Mouse (Mus musculus) MEL (cell line): Measurements from ENCODE around the gene Qrsl1. TPM values are rescaled to one million over a fixed set of nuclear protein-coding genes. Genes with fewer than 3 reads are reported as not detected.
A peak's percentile ranks its signal among the peaks of the same experiment; 100 is the strongest.

Experiments
- DNase-seq: peaks from one replicate; pipeline ENCODE4 v3.0.0; 2011; ENCODE audit warnings: low read depth, low spot score
- H3K27ac ChIP-seq: 2 replicates; pipeline ENCODE4 v1.5.1; 2012; ENCODE audit warnings: low read depth, mild to moderate bottlenecking, control low read depth, low read length, moderate library complexity; ENCODE audit not compliant: control insufficient read depth
- H3K27me3 ChIP-seq, 2 experiments: fragments of 150-350 bp in 1 of 2; sonication (generic) in 1 of 2; 2 replicates each; pipeline ENCODE4 v1.6.1; 2012; ENCODE audit warnings: low read length in 2 of 2, mild to moderate bottlenecking in 2 of 2, improper control_type of control experiment in 1 of 2, moderate library complexity in 1 of 2; ENCODE audit not compliant: insufficient read depth in 2 of 2, control insufficient read depth in 1 of 2
- H3K36me3 ChIP-seq, 2 experiments: 2 replicates each; pipeline ENCODE4 v1.6.1; 2012 to 2014; ENCODE audit warnings: low read length in 2 of 2, improper control_type of control experiment in 1 of 2, inconsistent platforms in 1 of 2, mild to moderate bottlenecking in 1 of 2; ENCODE audit not compliant: insufficient read depth in 2 of 2, control insufficient read depth in 1 of 2
- H3K4me1 ChIP-seq, 2 experiments: fragments of 150-350 bp in 1 of 2; sonication (generic) in 1 of 2; 2 replicates each; pipeline ENCODE4 v1.6.1; 2012; ENCODE audit warnings: low read length in 2 of 2, improper control_type of control experiment in 1 of 2, mild to moderate bottlenecking in 1 of 2; ENCODE audit not compliant: insufficient read depth in 2 of 2, control insufficient read depth in 1 of 2
- H3K4me3 ChIP-seq, 2 experiments: fragments of 150-350 bp in 1 of 2; sonication (generic) in 1 of 2; 2 replicates each; pipeline ENCODE4 v1.5.1; 2012; ENCODE audit warnings: low read depth in 2 of 2, low read length in 2 of 2, mild to moderate bottlenecking in 2 of 2, moderate library complexity in 2 of 2, control low read depth in 1 of 2, improper control_type of control experiment in 1 of 2; ENCODE audit not compliant: control insufficient read depth in 1 of 2, insufficient read depth in 1 of 2
- H3K79me2 ChIP-seq: 2 replicates; pipeline ENCODE4 v1.6.1; 2012; ENCODE audit warnings: mild to moderate bottlenecking, low read length, moderate library complexity; ENCODE audit not compliant: control insufficient read depth, poor library complexity, insufficient read depth
- H3K9ac ChIP-seq: 2 replicates; pipeline ENCODE4 v1.6.1; 2012; ENCODE audit warnings: low read depth, mild to moderate bottlenecking, control low read depth, low read length, moderate library complexity; ENCODE audit not compliant: control insufficient read depth, poor library complexity, severe bottlenecking
- H3K9me3 ChIP-seq: fragments of 150-350 bp; sonication (generic); replicated peaks from 2 replicates; pipeline ENCODE4 v1.6.1; 2012; ENCODE audit warnings: mild to moderate bottlenecking, low read length, improper control_type of control experiment, moderate library complexity; ENCODE audit not compliant: insufficient read depth
- BHLHE40 ChIP-seq: IDR thresholded peaks from 2 replicates; pipeline ENCODE4 v1.6.1; 2012; ENCODE audit warnings: low read depth, mild to moderate bottlenecking, inconsistent platforms, low read length, improper control_type of control experiment, borderline replicate concordance
- CTCF ChIP-seq, 3 experiments: IDR thresholded peaks in 2 of 3; conservative IDR thresholded peaks in 1 of 3; 2 replicates each; pipeline ENCODE4 v1.5.1; 2011 to 2012; ENCODE audit warnings: low read length in 3 of 3, low read depth in 2 of 3, mild to moderate bottlenecking in 2 of 3, improper control_type of control experiment in 1 of 3, inconsistent platforms in 1 of 3, mixed read lengths in 1 of 3, moderate library complexity in 1 of 3; ENCODE audit not compliant: control insufficient read depth in 1 of 3, insufficient read depth in 1 of 3, poor library complexity in 1 of 3, severe bottlenecking in 1 of 3
- GABPA ChIP-seq: IDR thresholded peaks from 2 replicates; pipeline ENCODE4 v1.6.1; 2012; ENCODE audit warnings: low read depth, mild to moderate bottlenecking, inconsistent platforms, low read length, improper control_type of control experiment, moderate library complexity
- MAFK ChIP-seq: IDR thresholded peaks from 2 replicates; pipeline ENCODE4 v1.6.1; 2011; ENCODE audit warnings: low read depth, mild to moderate bottlenecking, low read length, improper control_type of control experiment, borderline replicate concordance
- MAX ChIP-seq: IDR thresholded peaks from 2 replicates; pipeline ENCODE4 v1.6.1; 2011; ENCODE audit warnings: low read length, improper control_type of control experiment
- MEF2A ChIP-seq: IDR thresholded peaks from 2 replicates; pipeline ENCODE4 v1.6.1; 2014; ENCODE audit warnings: low read depth, mild to moderate bottlenecking, inconsistent platforms, low read length, improper control_type of control experiment; ENCODE audit not compliant: poor library complexity, insufficient replicate concordance, severe bottlenecking; ENCODE audit errors: extremely low read depth
- NELFE ChIP-seq: IDR thresholded peaks from 2 replicates; pipeline ENCODE4 v1.6.1; 2011; ENCODE audit warnings: low read depth, low read length, improper control_type of control experiment
- SIN3A ChIP-seq: IDR thresholded peaks from 2 replicates; pipeline ENCODE4 v1.6.1; 2012; ENCODE audit warnings: low read length, improper control_type of control experiment, inconsistent platforms
- TAL1 ChIP-seq: IDR thresholded peaks from 2 replicates; pipeline ENCODE4 v1.6.1; 2012; ENCODE audit warnings: mild to moderate bottlenecking, inconsistent platforms, low read length, moderate library complexity, mixed read lengths
- TBP ChIP-seq: IDR thresholded peaks from 2 replicates; pipeline ENCODE4 v1.8.0; 2011; ENCODE audit warnings: low read depth, low read length, improper control_type of control experiment
- TCF12 ChIP-seq: IDR thresholded peaks from 2 replicates; pipeline ENCODE4 v1.6.1; 2014; ENCODE audit warnings: low read depth, mild to moderate bottlenecking, inconsistent platforms, low read length, improper control_type of control experiment, moderate library complexity
- USF1 ChIP-seq: IDR thresholded peaks from 2 replicates; pipeline ENCODE4 v1.6.1; 2014; ENCODE audit warnings: low read depth, mild to moderate bottlenecking, inconsistent platforms, low read length, improper control_type of control experiment, moderate library complexity
- ZC3H11A ChIP-seq: IDR thresholded peaks from 2 replicates; pipeline ENCODE4 v1.6.1; 2012; ENCODE audit warnings: low read depth, mild to moderate bottlenecking, inconsistent platforms, low read length, improper control_type of control experiment
- ZMIZ1 ChIP-seq: IDR thresholded peaks from 2 replicates; pipeline ENCODE4 v1.6.1; 2012; ENCODE audit warnings: low read depth, mild to moderate bottlenecking, inconsistent platforms, low read length, improper control_type of control experiment, moderate library complexity
- ZNF384 ChIP-seq: IDR thresholded peaks from 2 replicates; pipeline ENCODE4 v1.6.1; 2012; ENCODE audit warnings: low read depth, mild to moderate bottlenecking, inconsistent platforms, low read length, improper control_type of control experiment
- polyA plus RNA-seq, 2 experiments: library from polyadenylated mRNA; stranded (reverse) in 1 of 2; unstranded in 1 of 2; fragments of >175 nt in 1 of 2; fragments of >200 nt in 1 of 2; gene quantifications; 2 replicates each; pipeline versions ENCODE4 v1.2.1 to v1.2.4; 2012; ENCODE audit warnings: low replicate concordance in 2 of 2, low read depth in 1 of 2; ENCODE audit not compliant: insufficient read length in 2 of 2, insufficient read depth in 1 of 2, missing spikeins in 1 of 2
- total RNA-seq: library from RNA; depleted of rRNA; stranded (reverse); fragments of 300-350 nt; gene quantifications from 2 replicates; pipeline ENCODE4 v1.2.3, GENCODE M21; 2012

The Qrsl1 gene
- total and polyA plus RNA-seq, 3 experiments, result 19.1 to 19.5 TPM; not detected in 1

GRCm38 (mm10) chr10:43849478-43849877, 52.1 kb downstream of the Qrsl1 start:
- H3K36me3 ChIP-seq, result peaks cover 0 to 7% of the 10 kb centered on the region in 2 experiments; a peak in 2 of 4 replicates
- H3K9ac ChIP-seq, result no peak overlapping the region
- H3K79me2 ChIP-seq, result no peaks in the 10 kb centered on the region
- peaks cover 3 to 9% of the 10 kb centered on the region in 2 experiments; a peak in 3 of 4 replicates for H3K4me1 ChIP-seq
- no peak for TF ChIP-seq SIN3A
- no peak for TF ChIP-seq MAX
- no peak for TF ChIP-seq ZC3H11A
- peak; percentile 44 for TF ChIP-seq USF1
- H3K4me3 ChIP-seq, result no peak overlapping the region
- no peak for DNase-seq
- no peak overlapping the region for H3K27ac ChIP-seq
- no peaks in the 10 kb centered on the region for H3K9me3 ChIP-seq
- H3K27me3 ChIP-seq, result no peaks in the 10 kb centered on the region

DNA sequence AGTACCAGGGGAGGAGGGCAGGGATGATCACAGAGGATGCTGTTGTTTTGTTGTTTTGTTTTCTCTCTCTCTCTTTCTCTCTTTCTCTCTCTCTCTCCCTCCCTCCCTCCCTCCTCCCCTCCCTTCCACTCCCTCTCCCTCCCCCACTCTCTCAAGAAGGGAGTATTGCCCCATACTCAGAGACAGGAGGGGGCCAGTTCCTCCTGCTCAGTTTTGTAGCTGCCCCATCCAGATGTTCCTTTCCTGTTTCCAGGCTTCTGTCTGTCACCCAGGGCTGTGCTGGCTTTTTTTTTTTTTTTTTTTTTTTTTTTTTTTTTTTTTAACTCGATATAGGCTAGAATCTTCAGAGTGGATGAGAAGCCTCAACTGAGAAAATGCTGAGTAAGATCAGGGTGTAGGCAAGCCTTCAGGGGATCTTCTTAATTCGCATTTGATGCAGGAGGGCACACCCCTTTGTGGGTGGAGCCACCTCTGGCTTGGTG, 55.4 kb downstream of the Qrsl1 start:
- Histone ChIP-seq H3K79me2 (no peaks in the 10 kb centered on the region), H3K27ac (no peak overlapping the region), H3K27me3 (no peaks in the 10 kb centered on the region), H3K36me3 (peaks cover 0 to 2% of the 10 kb centered on the region in 2 experiments; a peak in 2 of 4 replicates), H3K9me3 (no peaks in the 10 kb centered on the region)
- no peak for DNase-seq
- TF ChIP-seq ZNF384, result peak; percentile 64; the same call in 1 of the 2 replicates
- TF ChIP-seq TAL1, result no peak
- TF ChIP-seq, all 39 proteins: peak for 1
- Histone ChIP-seq H3K9ac (no peak overlapping the region), H3K4me3 (no peak overlapping the region), H3K4me1 (peaks cover 0 to 6% of the 10 kb centered on the region in 2 experiments; a peak in 3 of 4 replicates)

DNA sequence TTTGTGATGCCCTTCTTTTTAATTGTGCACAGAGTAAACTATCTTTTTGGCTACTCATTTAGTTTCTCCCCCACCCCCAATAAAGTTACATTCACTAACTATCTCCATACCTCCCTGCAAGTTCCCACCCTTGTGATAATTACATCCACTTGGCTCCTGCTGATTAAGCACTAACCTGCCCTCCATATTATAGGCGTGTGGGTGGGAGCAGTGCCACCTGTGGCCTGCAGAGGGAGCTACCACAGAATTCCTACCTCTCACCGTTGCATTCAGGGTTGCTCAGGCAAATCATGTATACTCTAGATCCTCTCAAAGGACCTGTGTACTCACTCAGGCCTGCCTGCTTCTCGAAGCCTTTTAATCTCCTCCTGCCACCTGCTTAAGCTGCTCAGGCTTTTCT, 56.1 kb downstream of the Qrsl1 start:
- TF ChIP-seq CTCF (IDR thresholded peaks at IDR 0.05 in 2 of 3, conservative IDR thresholded peaks at IDR 0.05 in 1 of 3; ENCODE audit: control insufficient read depth in 1 of 3, insufficient read depth in 1 of 3, low read depth in 2 of 3, low read length in 3 of 3, poor library complexity in 1 of 3, severe bottlenecking in 1 of 3), result peak; percentile 43 to 61 (median 54)
- TF ChIP-seq MEF2A, result no peak
- no peak for TF ChIP-seq ZC3H11A
- H3K9me3 ChIP-seq, result no peaks in the 10 kb centered on the region
- DNase-seq, result peak; percentile 18
- peaks cover 0 to 2% of the 10 kb centered on the region in 2 experiments; a peak in 2 of 4 replicates for H3K36me3 ChIP-seq
- H3K27me3 ChIP-seq, result no peaks in the 10 kb centered on the region
- H3K27ac ChIP-seq, result no peak overlapping the region
- peaks cover 0 to 5% of the 10 kb centered on the region in 2 experiments; a peak in 3 of 4 replicates for H3K4me1 ChIP-seq
- H3K79me2 ChIP-seq, result no peaks in the 10 kb centered on the region
- H3K4me3 ChIP-seq, result no peak overlapping the region
- H3K9ac ChIP-seq, result no peak overlapping the region

DNA sequence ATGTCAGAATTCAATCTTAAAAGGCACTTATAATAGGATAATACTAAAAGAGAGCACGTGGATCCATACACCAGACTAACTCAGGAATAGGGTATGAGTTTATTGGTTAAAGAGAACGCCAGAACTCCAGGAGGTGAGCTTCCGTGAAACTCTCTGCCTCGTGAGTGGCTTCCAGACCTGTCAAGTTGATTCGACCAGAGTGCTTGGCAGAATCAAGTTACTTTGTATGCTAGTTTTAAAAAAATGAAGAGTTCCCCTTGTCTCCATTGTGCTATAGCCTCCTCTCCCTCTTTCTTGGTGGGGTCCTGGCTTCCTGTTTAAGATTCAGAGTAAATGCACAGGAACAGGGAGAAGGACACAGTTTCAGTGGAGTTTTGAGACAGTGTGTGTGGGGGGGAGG, 60.1 kb downstream of the Qrsl1 start:
- Histone ChIP-seq H3K4me3 (no peak overlapping the region), H3K9ac (no peak overlapping the region), H3K4me1 (peaks cover 0 to 7% of the 10 kb centered on the region in 2 experiments; a peak in 3 of 4 replicates), H3K36me3 (peaks cover 0 to 2% of the 10 kb centered on the region in 2 experiments; a peak in 2 of 4 replicates), H3K9me3 (no peaks in the 10 kb centered on the region), H3K79me2 (no peaks in the 10 kb centered on the region)
- no peak for DNase-seq
- TF ChIP-seq TBP (no peak), USF1 (no peak), MAFK (no peak), CTCF (IDR thresholded peaks at IDR 0.05 in 2 of 3, conservative IDR thresholded peaks at IDR 0.05 in 1 of 3; ENCODE audit: control insufficient read depth in 1 of 3, insufficient read depth in 1 of 3, low read depth in 2 of 3, low read length in 3 of 3, poor library complexity in 1 of 3, severe bottlenecking in 1 of 3) (no peak), ZMIZ1 (no peak), TAL1 (no peak), TCF12 (no peak), BHLHE40 (no peak), GABPA (no peak), ZC3H11A (no peak), NELFE (no peak)
- TF ChIP-seq, all 39 proteins: peak for 0
- Histone ChIP-seq H3K27ac (peak overlapping the region; percentile 33; the same call in 1 of the 2 replicates), H3K27me3 (no peaks in the 10 kb centered on the region)
